Mouse (Mus musculus): ENCODE results near the gene Fam117a.
"Not testable (repeated sequence)": the region's sequence is repeated elsewhere in the genome, so short reads cannot be mapped to it uniquely, and the experiment has no call there.

The Fam117a gene

GRCm38 (mm10) chr11:95391201-95391600, 54.4 kb downstream of the Fam117a start:
- in situ Hi-C loops (cut with MboI; ENCODE audit: low sequenced_read_pairs): no loop called here

- in situ Hi-C loops (cut with MboI; ENCODE audit: low sequenced_read_pairs): no loop called here
Measured at GRCm38 (mm10) chr11:95391743-95392142, 54.9 kb downstream of the Fam117a start.

GRCm38 (mm10) chr11:95392223-95392667, 55.4 kb downstream of the Fam117a start:
- in situ Hi-C loops (cut with MboI; ENCODE audit: low sequenced_read_pairs): no loop called here

GRCm38 (mm10) chr11:95392708-95393499, 56.1 kb downstream of the Fam117a start:
- in situ Hi-C loops (cut with MboI; ENCODE audit: low sequenced_read_pairs): no loop called here

- in situ Hi-C loops (cut with MboI; ENCODE audit: low sequenced_read_pairs): no loop called here
Measured at GRCm38 (mm10) chr11:95393500-95393816, 56.6 kb downstream of the Fam117a start.

GRCm38 (mm10) chr11:95394112-95394511, 57.3 kb downstream of the Fam117a start:
- in situ Hi-C loops (cut with MboI; ENCODE audit: low sequenced_read_pairs): no loop called here

- in situ Hi-C loops (cut with MboI; ENCODE audit: low sequenced_read_pairs): loop anchor here (5.0 kb wide), 1 partner anchor 126 kb away; no protein-coding TSS in a partner anchor
Measured at GRCm38 (mm10) chr11:95396548-95396947, 59.7 kb downstream of the Fam117a start.

- in situ Hi-C loops (cut with MboI; ENCODE audit: low sequenced_read_pairs): loop anchor here (5.0 kb wide), 1 partner anchor 124 kb away; no protein-coding TSS in a partner anchor
Measured at GRCm38 (mm10) chr11:95397843-95398835, 61.3 kb downstream of the Fam117a start.

GRCm38 (mm10) chr11:95399520-95400020, 62.8 kb downstream of the Fam117a start:
- in situ Hi-C loops (cut with MboI; ENCODE audit: low sequenced_read_pairs): loop anchor here (5.0 kb wide), 1 partner anchor 123 kb away; no protein-coding TSS in a partner anchor

GRCm38 (mm10) chr11:95401568-95401967, 64.8 kb downstream of the Fam117a start:
- in situ Hi-C loops (cut with MboI; ENCODE audit: low sequenced_read_pairs): no loop called here

GRCm38 (mm10) chr11:95402196-95402595, 65.4 kb downstream of the Fam117a start:
- in situ Hi-C loops (cut with MboI; ENCODE audit: low sequenced_read_pairs): no loop called here

- in situ Hi-C loops (cut with MboI; ENCODE audit: low sequenced_read_pairs): no loop called here
Measured at GRCm38 (mm10) chr11:95402658-95403101, 65.9 kb downstream of the Fam117a start.

GRCm38 (mm10) chr11:95403382-95404340, 66.8 kb downstream of the Fam117a start:
- in situ Hi-C loops (cut with MboI; ENCODE audit: low sequenced_read_pairs): no loop called here

- in situ Hi-C loops (cut with MboI; ENCODE audit: low sequenced_read_pairs): no loop called here
Measured at GRCm38 (mm10) chr11:95405771-95406170, 69.0 kb downstream of the Fam117a start.

- in situ Hi-C loops (cut with MboI; ENCODE audit: low sequenced_read_pairs): not testable (repeated sequence)
Measured at GRCm38 (mm10) chr11:95406398-95406797, 69.6 kb downstream of the Fam117a start.

- in situ Hi-C loops (cut with MboI; ENCODE audit: low sequenced_read_pairs): no loop called here
Measured at GRCm38 (mm10) chr11:95409450-95410112, 72.8 kb downstream of the Fam117a start.

GRCm38 (mm10) chr11:95411453-95412013, 74.7 kb downstream of the Fam117a start:
- in situ Hi-C loops (cut with MboI; ENCODE audit: low sequenced_read_pairs): no loop called here

- in situ Hi-C loops (cut with MboI; ENCODE audit: low sequenced_read_pairs): no loop called here
Measured at GRCm38 (mm10) chr11:95412615-95413014, 75.8 kb downstream of the Fam117a start.
